Mouse (Mus musculus) spleen, postnatal 14 days (tissue): ENCODE measurements around the gene Rps25.

ENCODE experiments used
- DNase-seq, 2 experiments: peaks; one replicate each; pipeline ENCODE4 v3.0.0; 2021 to 2022; ENCODE audit warnings: low spot score in 2 of 2

The Rps25 gene

DNA sequence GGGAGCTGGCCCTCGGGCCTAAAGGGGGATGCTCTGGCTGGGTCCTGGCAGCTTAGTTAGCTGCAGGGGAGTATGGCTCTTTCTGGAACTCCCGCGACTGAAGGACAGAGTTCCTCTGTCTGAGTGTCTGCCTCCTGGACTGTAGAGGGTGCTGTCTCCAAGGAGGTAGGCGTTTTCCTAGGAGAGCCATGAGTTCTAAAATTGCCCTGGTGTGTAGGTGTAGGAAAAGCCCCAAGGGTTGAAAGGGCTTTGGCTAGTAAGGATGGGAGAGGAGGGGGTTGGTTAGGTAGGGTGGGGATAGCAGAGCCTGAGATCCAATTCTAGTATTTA, 47.9 kb downstream of the Rps25 start, which contains the start of gene Upk2:
Gene Upk2, minus strand, starts transcription at position 86 of the 330 bp plus-strand sequence.
- no peak for DNase-seq

DNA sequence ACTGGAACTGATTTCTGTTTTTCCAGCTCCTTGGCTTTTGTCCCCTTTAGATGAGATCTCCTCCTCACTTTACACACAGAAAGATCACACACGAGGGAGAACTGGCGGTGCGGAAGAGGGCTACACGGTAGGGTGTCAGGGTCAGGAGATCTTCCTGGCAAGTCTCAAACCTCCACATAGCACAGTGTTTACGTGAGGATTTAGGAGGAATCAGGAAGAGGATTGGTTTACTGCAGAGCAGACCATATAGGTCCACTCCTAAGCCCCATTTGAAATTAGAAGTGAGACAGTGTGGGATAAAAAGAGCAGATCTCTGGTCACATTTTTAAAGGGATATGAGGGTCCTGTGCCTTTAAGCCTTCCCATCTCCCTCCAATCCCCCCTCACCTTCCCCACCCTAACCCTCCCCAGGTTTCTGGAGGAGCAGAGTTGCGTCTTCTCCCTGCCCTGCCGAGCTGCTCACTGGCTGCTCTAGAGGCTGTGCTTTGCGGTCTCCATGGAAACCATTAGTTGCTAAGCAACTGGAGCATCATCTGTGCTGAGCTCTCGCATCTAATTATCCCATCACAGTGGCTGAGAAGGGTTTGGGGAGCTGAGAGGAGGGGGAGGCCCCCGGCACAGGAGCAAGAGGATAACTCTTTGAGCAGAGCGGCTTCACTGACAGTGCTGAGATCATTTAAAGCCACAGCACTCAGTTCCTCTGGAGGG, 50.2 kb downstream of the Rps25 start:
- DNase-seq: no peak
